Mouse (Mus musculus) embryonic fibroblast, embryonic 13.5 days (primary cell): ENCODE results near the gene Zscan20.

ENCODE experiments used
- CTCF ChIP-seq: IDR thresholded peaks from 2 replicates; pipeline ENCODE4 v1.5.1; 2011; ENCODE audit warnings: mild to moderate bottlenecking, control low read depth, low read length, moderate library complexity, borderline replicate concordance; ENCODE audit not compliant: insufficient read depth
- POLR2A ChIP-seq: IDR thresholded peaks from 2 replicates; pipeline ENCODE4 v1.6.1; 2011; ENCODE audit warnings: low read depth, mild to moderate bottlenecking, control low read depth, low read length, moderate library complexity

DNA sequence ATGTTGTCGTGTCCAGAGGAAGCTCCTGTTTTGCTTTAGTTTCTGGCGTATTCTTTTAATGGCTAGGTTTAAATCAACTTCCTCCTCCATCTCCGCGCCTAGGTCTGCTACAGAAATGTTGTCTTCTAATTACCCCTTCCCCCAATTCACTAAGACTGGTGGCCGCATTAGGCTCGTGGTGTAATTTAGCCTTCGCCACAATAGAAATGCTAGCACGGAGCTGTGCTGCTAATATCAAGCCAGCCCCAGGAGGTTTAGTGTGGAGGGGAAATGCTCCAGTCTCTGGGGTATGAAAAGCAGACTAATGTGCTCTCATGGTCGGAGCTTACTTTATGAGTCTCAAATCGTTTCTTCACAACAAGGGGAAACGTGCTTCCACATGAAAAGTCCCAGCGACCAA lies 45.5 kb upstream of the Zscan20 start:
- TF ChIP-seq CTCF (no peak), POLR2A (no peak)
